Mouse (Mus musculus): Measurements from ENCODE around the gene Chd6.
"Not testable (repeated sequence)": the region's sequence is repeated elsewhere in the genome, so short reads cannot be mapped to it uniquely, and the experiment has no call there.

The Chd6 gene

GRCm38 (mm10) chr2:160962149-160962548 is 146.7 kb downstream of the Chd6 start:
- peaks cover 6% of the 10 kb centered on the region for H3K4me1 ChIP-seq (replicated peaks; ENCODE audit: low read depth, low read length)

GRCm38 (mm10) chr2:160960956-160961646 is 147.8 kb downstream of the Chd6 start:
- H3K4me1 ChIP-seq (replicated peaks; ENCODE audit: low read depth, low read length), result peaks cover 10% of the 10 kb centered on the region
- H3K4me3 ChIP-seq (replicated peaks; ENCODE audit: low read length), result no peak overlapping the region
- H3K9me3 ChIP-seq (ENCODE audit: low read length), result no peaks in the 10 kb centered on the region
- peaks cover 84% of the 10 kb centered on the region for H3K36me3 ChIP-seq (ENCODE audit: insufficient read depth, low read length)
- H3K27me3 ChIP-seq (ENCODE audit: insufficient read depth, low read length), result no peaks in the 10 kb centered on the region
- TF ChIP-seq CTCF (conservative IDR thresholded peaks at IDR 0.05; ENCODE audit: low read length) (no peak), POU5F1 (IDR thresholded peaks at IDR 0.05; ENCODE audit: borderline replicate concordance, low read length) (no peak), NANOG (IDR thresholded peaks at IDR 0.05; ENCODE audit: borderline replicate concordance, low read length) (no peak)

More at GRCm38 (mm10) chr2:160962149-160962548, 146.7 kb downstream of the Chd6 start:
- Histone ChIP-seq H3K4me3 (replicated peaks; ENCODE audit: low read length) (no peak overlapping the region), H3K27me3 (ENCODE audit: insufficient read depth, low read length) (no peaks in the 10 kb centered on the region), H3K36me3 (ENCODE audit: insufficient read depth, low read length) (peaks cover 84% of the 10 kb centered on the region), H3K9me3 (ENCODE audit: low read length) (no peaks in the 10 kb centered on the region)
- TF ChIP-seq NANOG (IDR thresholded peaks at IDR 0.05; ENCODE audit: borderline replicate concordance, low read length) (no peak), CTCF (conservative IDR thresholded peaks at IDR 0.05; ENCODE audit: low read length) (no peak), POU5F1 (IDR thresholded peaks at IDR 0.05; ENCODE audit: borderline replicate concordance, low read length) (no peak)

GRCm38 (mm10) chr2:160959901-160960300 is 149.0 kb downstream of the Chd6 start:
- H3K27me3 ChIP-seq (ENCODE audit: insufficient read depth, low read length), result no peaks in the 10 kb centered on the region
- no peaks in the 10 kb centered on the region for H3K9me3 ChIP-seq (ENCODE audit: low read length)
- TF ChIP-seq NANOG (IDR thresholded peaks at IDR 0.05; ENCODE audit: borderline replicate concordance, low read length) (no peak), POU5F1 (IDR thresholded peaks at IDR 0.05; ENCODE audit: borderline replicate concordance, low read length) (no peak), CTCF (conservative IDR thresholded peaks at IDR 0.05; ENCODE audit: low read length) (no peak)
- H3K36me3 ChIP-seq (ENCODE audit: insufficient read depth, low read length), result peaks cover 84% of the 10 kb centered on the region
- H3K4me3 ChIP-seq (replicated peaks; ENCODE audit: low read length), result no peak overlapping the region
- peaks cover 10% of the 10 kb centered on the region for H3K4me1 ChIP-seq (replicated peaks; ENCODE audit: low read depth, low read length)

GRCm38 (mm10) chr2:160958737-160959136 is 150.1 kb downstream of the Chd6 start:
- Histone ChIP-seq H3K9me3 (ENCODE audit: low read length) (no peaks in the 10 kb centered on the region), H3K4me1 (replicated peaks; ENCODE audit: low read depth, low read length) (peaks cover 10% of the 10 kb centered on the region), H3K27me3 (ENCODE audit: insufficient read depth, low read length) (no peaks in the 10 kb centered on the region), H3K36me3 (ENCODE audit: insufficient read depth, low read length) (peaks cover 84% of the 10 kb centered on the region), H3K4me3 (replicated peaks; ENCODE audit: low read length) (no peak overlapping the region)
- TF ChIP-seq CTCF (conservative IDR thresholded peaks at IDR 0.05; ENCODE audit: low read length) (peak; percentile 25; the same call in 1 of the 2 replicates), POU5F1 (IDR thresholded peaks at IDR 0.05; ENCODE audit: borderline replicate concordance, low read length) (no peak)

- H3K4me3 ChIP-seq (replicated peaks; ENCODE audit: low read length), result not testable (repeated sequence)
- H3K36me3 ChIP-seq (ENCODE audit: insufficient read depth, low read length), result peaks cover 84% of the 10 kb centered on the region
Observed at GRCm38 (mm10) chr2:160957801-160958200, 151.1 kb downstream of the Chd6 start.

GRCm38 (mm10) chr2:160957307-160957706 is 151.6 kb downstream of the Chd6 start:
- H3K4me3 ChIP-seq (replicated peaks; ENCODE audit: low read length); H3K9me3 ChIP-seq (ENCODE audit: low read length); H3K27me3 ChIP-seq (ENCODE audit: insufficient read depth, low read length): not testable (repeated sequence)
- Histone ChIP-seq H3K36me3 (ENCODE audit: insufficient read depth, low read length) (peaks cover 84% of the 10 kb centered on the region), H3K4me1 (replicated peaks; ENCODE audit: low read depth, low read length) (peaks cover 10% of the 10 kb centered on the region)

More at GRCm38 (mm10) chr2:160957801-160958200, 151.1 kb downstream of the Chd6 start:
- not testable (repeated sequence) for H3K27me3 ChIP-seq (ENCODE audit: insufficient read depth, low read length); H3K9me3 ChIP-seq (ENCODE audit: low read length)
- H3K4me1 ChIP-seq (replicated peaks; ENCODE audit: low read depth, low read length), result peaks cover 10% of the 10 kb centered on the region

- Histone ChIP-seq H3K4me3 (replicated peaks; ENCODE audit: low read length) (no peak overlapping the region), H3K36me3 (ENCODE audit: insufficient read depth, low read length) (peaks cover 84% of the 10 kb centered on the region), H3K4me1 (replicated peaks; ENCODE audit: low read depth, low read length) (peaks cover 10% of the 10 kb centered on the region), H3K27me3 (ENCODE audit: insufficient read depth, low read length) (no peaks in the 10 kb centered on the region), H3K9me3 (ENCODE audit: low read length) (no peaks in the 10 kb centered on the region)
- TF ChIP-seq NANOG (IDR thresholded peaks at IDR 0.05; ENCODE audit: borderline replicate concordance, low read length) (no peak), CTCF (conservative IDR thresholded peaks at IDR 0.05; ENCODE audit: low read length) (peak; percentile 28)
Observed at GRCm38 (mm10) chr2:160955331-160955730, 153.5 kb downstream of the Chd6 start.

GRCm38 (mm10) chr2:160954541-160954940 is 154.3 kb downstream of the Chd6 start:
- no peak for TF ChIP-seq CTCF (conservative IDR thresholded peaks at IDR 0.05; ENCODE audit: low read length)
- no peak for TF ChIP-seq POU5F1 (IDR thresholded peaks at IDR 0.05; ENCODE audit: borderline replicate concordance, low read length)
- TF ChIP-seq NANOG (IDR thresholded peaks at IDR 0.05; ENCODE audit: borderline replicate concordance, low read length), result no peak
- H3K9me3 ChIP-seq (ENCODE audit: low read length), result no peaks in the 10 kb centered on the region
- H3K4me1 ChIP-seq (replicated peaks; ENCODE audit: low read depth, low read length), result peaks cover 14% of the 10 kb centered on the region
- no peaks in the 10 kb centered on the region for H3K27me3 ChIP-seq (ENCODE audit: insufficient read depth, low read length)
- H3K4me3 ChIP-seq (replicated peaks; ENCODE audit: low read length), result no peak overlapping the region
- H3K36me3 ChIP-seq (ENCODE audit: insufficient read depth, low read length), result peaks cover 84% of the 10 kb centered on the region

- Histone ChIP-seq H3K27me3 (ENCODE audit: insufficient read depth, low read length) (no peaks in the 10 kb centered on the region), H3K9me3 (ENCODE audit: low read length) (no peaks in the 10 kb centered on the region), H3K36me3 (ENCODE audit: insufficient read depth, low read length) (peaks cover 89% of the 10 kb centered on the region), H3K4me1 (replicated peaks; ENCODE audit: low read depth, low read length) (peaks cover 15% of the 10 kb centered on the region), H3K4me3 (replicated peaks; ENCODE audit: low read length) (no peak overlapping the region)
- TF ChIP-seq CTCF (conservative IDR thresholded peaks at IDR 0.05; ENCODE audit: low read length) (no peak), NANOG (IDR thresholded peaks at IDR 0.05; ENCODE audit: borderline replicate concordance, low read length) (no peak), POU5F1 (IDR thresholded peaks at IDR 0.05; ENCODE audit: borderline replicate concordance, low read length) (no peak)
Observed at GRCm38 (mm10) chr2:160953131-160953873, 155.6 kb downstream of the Chd6 start.
